13 mouse cellular contexts compared by ENCODE assay signal in genomic region chr10:76694765-76695164, GRCm38 (mm10). TPM values are rescaled to one million over a fixed set of nuclear protein-coding genes. Genes with fewer than 3 reads are reported as not detected.
DNase-seq lines count a peak whose midpoint lies in the region; ATAC-seq lines count a peak whose summit lies in the region.
"Had no signal": no experiment of that assay in that cellular context is flagged by ENCODE, and none has a peak within 500 bp of the region (broad histone marks: within the 10 kb centered on the region; RNA-seq: fewer than 3 reads in every experiment).

No protein-coding gene starts in this region.

- no peak overlapping the region for H3K4me3 ChIP-seq in stomach, embryonic 15.5 days (replicated peaks)
- H3K4me3 ChIP-seq: forebrain, embryonic 13.5 days had no signal

- H3K27ac ChIP-seq in stomach, embryonic 15.5 days: peak overlapping the region; percentile 84
- H3K27ac ChIP-seq: forebrain, embryonic 13.5 days; hindbrain, postnatal 0 days had no signal

- peak; percentile 45 for DNase-seq in gastrocnemius, adult 18-20 months (ENCODE audit: low spot score)
- DNase-seq in gastrocnemius, adult 8-10 months (ENCODE audit: low spot score in 2 of 2): no peak
- peak; percentile 31 for DNase-seq in ovary, postnatal 36 days (ENCODE audit: low spot score)
- no peak for DNase-seq in ovary, postnatal 14 days (ENCODE audit: low spot score)
- peak; percentile 37 for DNase-seq in kidney, postnatal 14 days
- no peak for DNase-seq in retina, embryonic 14.5 days (ENCODE audit: low spot score)
- DNase-seq: cerebellum, postnatal 36 days; midbrain, embryonic 14.5 days; thymus, adult 18-20 months had no signal

- peaks cover 7% of the 10 kb centered on the region for H3K4me1 ChIP-seq in stomach, embryonic 15.5 days
- H3K4me1 ChIP-seq: forebrain, embryonic 13.5 days had no signal

- H3K9me3 ChIP-seq in stomach, embryonic 15.5 days: no peaks in the 10 kb centered on the region
- H3K9me3 ChIP-seq: forebrain, embryonic 13.5 days had no signal

- 13% methylated on average over 7 of the region's 7 CpGs for WGBS in stomach, embryonic 15.5 days

- no peaks in the 10 kb centered on the region for H3K36me3 ChIP-seq in stomach, embryonic 15.5 days

- H3K27me3 ChIP-seq in stomach, embryonic 15.5 days (replicated peaks): no peaks in the 10 kb centered on the region
- H3K27me3 ChIP-seq: forebrain, embryonic 13.5 days had no signal

- H3K9ac ChIP-seq in stomach, embryonic 15.5 days: no peak overlapping the region
- H3K9ac ChIP-seq: forebrain, embryonic 13.5 days had no signal

- no peak overlapping the region for H3K4me2 ChIP-seq in stomach, embryonic 15.5 days
- H3K4me2 ChIP-seq: forebrain, embryonic 13.5 days had no signal

- ATAC-seq in stomach, embryonic 15.5 days (ENCODE audit: insufficient read depth, low FRiP score, low read depth): 0 out of 2 replicates have a peak, but pooled peaks have one; percentile 56
- ATAC-seq in frontal cortex, adult (ENCODE audit: low TSS enrichment): no peak
- ATAC-seq: forebrain, embryonic 13.5 days; hindbrain, postnatal 0 days had no signal

RNA-seq across cellular contexts. Expression of gene Col6a1, which starts 31.2 kb away (rescaled TPM):
- 10 to 100 TPM; 28.2 to 28.5 TPM for total RNA-seq in gastrocnemius, adult 18-20 months (2021)
- total RNA-seq in gastrocnemius, adult 8-10 months (2022): 10 to 100 TPM; 11.6 to 27.0 (median 15.2) TPM
- 326 and 336 TPM in 2 replicates for polyA plus RNA-seq in stomach, embryonic 15.5 days (2015; fragmentation: Nextera tagmentation; extraction: Ambion mirVana)

Comparison
In these comparisons a context has a peak if more than half of its experiments do, and no peak if none do; other contexts are left out.
1. DNase-seq: peak in gastrocnemius, adult 18-20 months (single experiment), ovary, postnatal 36 days (single experiment) and kidney, postnatal 14 days (single experiment); none in gastrocnemius, adult 8-10 months (0 of 2), ovary, postnatal 14 days (single experiment) and retina, embryonic 14.5 days (single experiment).